Mouse (Mus musculus) ES-E14 (cell line): ENCODE measurements at regions not wholly inside any gene's neighbourhood (a gene's known extent, or its start where the extent isn't known, plus 50 kb on each side); places are given as distances from the start of the nearest gene placed in this dataset.

ENCODE experiments used
- DNase-seq: peaks from one replicate; pipeline ENCODE4 v3.0.0-alpha.2; 2013; ENCODE audit warnings: low read depth, low spot score
- H3K27ac ChIP-seq: 2 replicates; pipeline ENCODE4 v1.5.1; 2012; ENCODE audit warnings: low read depth, mild to moderate bottlenecking, low read length, moderate library complexity, mixed read lengths; ENCODE audit not compliant: poor library complexity, insufficient read depth, severe bottlenecking
- H3K36me3 ChIP-seq: 2 replicates; pipeline ENCODE4 v1.6.1; 2012; ENCODE audit warnings: mild to moderate bottlenecking, low read length, moderate library complexity, mixed read lengths; ENCODE audit not compliant: control insufficient read depth, poor library complexity, insufficient read depth, severe bottlenecking
- H3K4me1 ChIP-seq, 2 experiments: fragments of 150-350 bp in 1 of 2; sonication (generic) in 1 of 2; 2 replicates each; pipeline ENCODE4 v1.6.1; 2012; ENCODE audit warnings: low read length in 2 of 2, mild to moderate bottlenecking in 1 of 2, mixed read lengths in 1 of 2; ENCODE audit not compliant: control insufficient read depth in 2 of 2, insufficient read depth in 2 of 2, poor library complexity in 1 of 2
- H3K4me3 ChIP-seq, 2 experiments: fragments of 150-350 bp in 1 of 2; sonication (generic) in 1 of 2; 2 replicates each; pipeline ENCODE4 v1.5.1; 2012; ENCODE audit warnings: low read length in 2 of 2, low read depth in 1 of 2, mild to moderate bottlenecking in 1 of 2, mixed read lengths in 1 of 2; ENCODE audit not compliant: insufficient read depth in 1 of 2, poor library complexity in 1 of 2, severe bottlenecking in 1 of 2
- H3K9ac ChIP-seq: 2 replicates; pipeline ENCODE4 v1.6.1; 2012; ENCODE audit warnings: low read depth, mild to moderate bottlenecking, low read length, mixed read lengths; ENCODE audit not compliant: poor library complexity, insufficient read depth, severe bottlenecking
- H3K9me3 ChIP-seq: fragments of 150-350 bp; sonication (generic); 2 replicates; pipeline ENCODE4 v1.6.1; 2012; ENCODE audit warnings: low read depth, mild to moderate bottlenecking, low read length; ENCODE audit not compliant: control insufficient read depth, insufficient read depth
- CHD2 ChIP-seq: IDR thresholded peaks from 2 replicates; pipeline ENCODE4 v1.6.1; 2014; ENCODE audit warnings: mild to moderate bottlenecking, low read depth, low read length, inconsistent platforms
- HCFC1 ChIP-seq: IDR thresholded peaks from 2 replicates; pipeline ENCODE4 v1.6.1; 2012; ENCODE audit warnings: low read length, inconsistent platforms, borderline replicate concordance; ENCODE audit not compliant: insufficient read depth
- MAFK ChIP-seq: IDR thresholded peaks from 2 replicates; pipeline ENCODE4 v1.6.1; 2014; ENCODE audit warnings: mild to moderate bottlenecking, low read depth, low read length, inconsistent platforms; ENCODE audit not compliant: insufficient read depth
- ZC3H11A ChIP-seq: IDR thresholded peaks from 2 replicates; pipeline ENCODE4 v1.6.1; 2012; ENCODE audit warnings: low read depth, mild to moderate bottlenecking, inconsistent platforms, low read length, borderline replicate concordance
- ZNF384 ChIP-seq: IDR thresholded peaks from 2 replicates; pipeline ENCODE4 v1.6.1; 2012; ENCODE audit warnings: low read depth, low read length, inconsistent platforms
- in situ Hi-C, 2 experiments: fragments of 600-800 bp; cut with MboI; formaldehyde crosslinking; loops; one replicate each; pipeline ENCODE4 v1.15.1; 2025; ENCODE audit warnings: low sequenced_read_pairs in 2 of 2, inconsistent platforms in 1 of 2; ENCODE audit not compliant: unreplicated experiment in 2 of 2

DNA sequence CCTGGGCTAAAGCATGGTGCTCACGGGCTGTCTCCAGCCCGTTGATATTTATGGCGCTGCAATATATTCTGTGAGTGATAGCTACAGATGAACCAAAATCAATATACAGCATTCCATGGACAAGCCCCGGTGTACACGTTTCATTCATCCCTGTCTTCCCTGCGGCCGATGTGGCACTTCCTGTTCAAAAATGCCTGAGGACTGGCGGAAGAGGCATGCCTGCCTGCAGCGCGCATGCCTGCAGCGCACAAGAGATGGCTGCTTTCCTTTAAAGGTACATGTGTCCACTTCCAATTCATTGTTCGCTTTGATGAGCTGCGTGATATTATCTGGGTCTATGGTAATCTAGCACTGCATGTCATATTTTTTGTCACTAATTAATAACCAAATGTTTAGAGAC lies 527.6 kb downstream of the Rnf144b start:
- no peaks in the 10 kb centered on the region for H3K4me1 ChIP-seq
- no peak overlapping the region for H3K4me3 ChIP-seq
- H3K9ac ChIP-seq: no peak overlapping the region
- H3K36me3 ChIP-seq: no peaks in the 10 kb centered on the region
- H3K9me3 ChIP-seq: no peaks in the 10 kb centered on the region
- H3K27ac ChIP-seq: no peak overlapping the region
- no peak for TF ChIP-seq ZC3H11A
- no peak for TF ChIP-seq CHD2
- TF ChIP-seq MAFK: no peak
- TF ChIP-seq HCFC1: no peak
- no peak for TF ChIP-seq ZNF384
- in situ Hi-C loops: no loop called here
- no peak for DNase-seq

DNA sequence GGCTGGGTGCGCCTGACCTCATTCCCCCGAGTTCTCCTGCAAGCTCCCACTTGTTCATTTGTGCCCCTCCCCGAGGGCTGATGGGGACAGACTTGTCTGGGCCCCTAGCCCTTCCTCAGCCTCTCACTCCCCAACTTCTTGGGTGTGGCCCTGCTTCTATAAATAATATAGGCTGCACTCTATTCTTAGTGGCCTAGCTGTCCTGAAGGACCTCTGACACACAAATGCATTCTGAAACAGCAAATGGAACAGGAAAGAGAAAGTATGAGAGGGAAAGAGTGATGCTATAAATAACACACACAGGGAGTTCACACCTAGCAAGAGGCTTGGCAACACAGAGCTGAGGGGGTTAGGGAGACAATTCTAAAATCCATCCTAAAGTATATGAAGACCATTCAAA lies 544.0 kb downstream of the Rnf144b start:
- H3K27ac ChIP-seq: no peak overlapping the region
- no peaks in the 10 kb centered on the region for H3K9me3 ChIP-seq
- no peak overlapping the region for H3K9ac ChIP-seq
- no peak overlapping the region for H3K4me3 ChIP-seq
- no peaks in the 10 kb centered on the region for H3K4me1 ChIP-seq
- in situ Hi-C loops: no loop called here
- no peak for DNase-seq
- no peak for TF ChIP-seq CHD2
- TF ChIP-seq ZNF384: no peak
- TF ChIP-seq MAFK: no peak
- TF ChIP-seq ZC3H11A: no peak
- TF ChIP-seq HCFC1: no peak
- H3K36me3 ChIP-seq: no peaks in the 10 kb centered on the region

DNA sequence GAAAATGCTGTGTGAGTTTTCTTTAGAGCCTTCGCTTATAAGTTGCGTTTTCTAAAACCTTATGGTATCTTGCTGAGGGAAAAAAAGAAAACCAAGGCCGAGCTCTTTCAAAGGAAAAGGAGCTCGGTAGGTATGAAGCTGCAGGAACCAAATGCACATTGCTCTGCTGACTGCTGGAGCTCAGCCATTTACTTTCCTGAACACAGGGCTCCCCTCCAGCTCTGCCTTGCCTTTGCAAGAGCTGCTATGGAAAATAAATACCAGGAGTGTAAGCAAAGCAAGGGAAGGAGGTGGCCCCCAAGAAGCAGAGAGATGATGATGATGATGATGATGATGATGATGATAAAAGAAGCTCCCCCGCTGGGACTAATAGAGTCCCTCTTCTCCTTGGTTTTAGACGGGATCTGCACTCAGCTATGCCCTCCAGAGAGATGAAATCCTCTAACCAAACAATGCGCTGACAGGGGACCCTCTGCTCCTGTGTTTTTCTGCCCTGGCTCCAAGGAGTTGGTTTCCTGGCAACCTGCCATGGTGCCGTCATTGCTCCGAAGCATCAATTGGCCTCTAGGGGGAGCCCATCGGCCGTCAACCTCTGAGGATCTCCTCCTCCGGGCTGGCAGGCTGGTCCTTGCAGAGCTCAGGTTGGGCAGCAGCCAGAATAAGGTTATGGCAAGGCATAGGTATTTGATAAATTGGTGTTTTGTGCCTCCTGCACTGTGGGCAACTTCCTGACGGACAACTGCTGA lies 544.7 kb downstream of the Rnf144b start:
- Histone ChIP-seq H3K27ac (no peak overlapping the region), H3K4me3 (no peak overlapping the region)

DNA sequence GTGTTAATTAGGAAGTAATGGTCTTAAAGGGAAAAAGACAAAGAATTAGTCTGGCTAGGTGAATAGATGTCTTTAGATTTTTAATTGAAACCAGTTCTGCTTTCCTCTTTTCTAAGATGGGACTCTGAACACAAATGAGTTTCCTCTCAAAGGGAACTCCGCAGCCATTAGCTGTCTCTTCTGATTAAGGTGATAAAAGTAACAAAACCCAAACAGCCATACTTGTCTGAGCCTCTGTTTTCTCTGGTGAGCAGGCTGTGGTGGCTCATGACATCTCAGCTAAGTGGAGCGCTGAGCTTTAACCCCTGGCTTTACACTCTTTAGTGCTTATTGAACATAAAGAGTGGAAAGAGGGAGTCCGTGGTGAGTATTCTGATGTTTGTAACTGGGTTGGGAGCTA lies 565.7 kb downstream of the Rnf144b start:
- Histone ChIP-seq H3K36me3 (no peaks in the 10 kb centered on the region), H3K9me3 (no peaks in the 10 kb centered on the region), H3K4me3 (no peak overlapping the region), H3K9ac (no peak overlapping the region), H3K4me1 (no peaks in the 10 kb centered on the region), H3K27ac (no peak overlapping the region)
- DNase-seq: no peak
- in situ Hi-C loops: no loop called here
- no peak for TF ChIP-seq MAFK
- no peak for TF ChIP-seq ZNF384
- no peak for TF ChIP-seq ZC3H11A
- no peak for TF ChIP-seq CHD2
- TF ChIP-seq HCFC1: no peak

More for the DNA sequence above, 544.7 kb downstream of the Rnf144b start:
- DNase-seq: peak; percentile 62
- TF ChIP-seq CHD2: no peak
- TF ChIP-seq MAFK: no peak
- TF ChIP-seq HCFC1: no peak
- TF ChIP-seq ZC3H11A: peak; percentile 90
- no peak overlapping the region for H3K9ac ChIP-seq
- H3K9me3 ChIP-seq: no peaks in the 10 kb centered on the region
- no peaks in the 10 kb centered on the region for H3K36me3 ChIP-seq
- H3K4me1 ChIP-seq: no peaks in the 10 kb centered on the region
- in situ Hi-C loops: no loop called here

DNA sequence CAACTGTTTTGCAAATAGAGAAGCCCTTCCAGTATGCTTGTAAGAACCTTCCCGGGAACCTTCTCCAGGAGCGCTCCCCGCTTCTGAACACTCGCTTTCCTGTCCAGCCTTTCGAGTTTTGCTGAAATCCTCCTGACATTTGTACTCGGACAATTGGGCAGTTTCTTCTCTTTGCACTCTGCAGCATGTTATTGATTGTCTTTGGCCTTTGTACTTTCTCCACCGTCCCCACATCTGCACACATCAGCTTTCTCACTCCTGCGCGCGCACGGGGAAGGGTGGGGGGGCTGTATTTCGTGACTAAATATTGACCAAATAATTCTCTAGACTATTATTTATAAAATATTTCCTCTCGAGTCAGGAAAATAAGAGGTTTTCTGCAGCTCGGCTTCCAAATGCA lies 567.2 kb upstream of the Id4 start:
- TF ChIP-seq HCFC1 (no peak), MAFK (no peak), ZNF384 (no peak), CHD2 (no peak), ZC3H11A (no peak)
- no peaks in the 10 kb centered on the region; a peak in 1 of 4 replicates for H3K4me1 ChIP-seq
- DNase-seq: no peak
- H3K9ac ChIP-seq: no peak overlapping the region
- in situ Hi-C loops: no loop called here
- H3K9me3 ChIP-seq: no peaks in the 10 kb centered on the region
- H3K36me3 ChIP-seq: no peaks in the 10 kb centered on the region
- peak overlapping the region in 1 of 2 experiments; percentile 47; a peak in 2 of 4 replicates for H3K4me3 ChIP-seq
- no peak overlapping the region for H3K27ac ChIP-seq
